Mouse (Mus musculus) left cerebral cortex, adult 6 months (tissue): ENCODE results near the gene Fam206a. TPM values are rescaled to one million over a fixed set of nuclear protein-coding genes. Genes with fewer than 3 reads are reported as not detected.

ENCODE experiments used
- long read RNA-seq, 2 experiments: library from polyadenylated mRNA; unstranded; transcript quantifications; one replicate each; pipeline ENCODE4 v2.0.0; 2019 to 2020
- polyA plus RNA-seq: library from polyadenylated mRNA; unstranded; fragments of <200 nt; fragmentation: Nextera tagmentation; gene quantifications from 2 replicates; pipeline ENCODE4 v1.2.3, GENCODE M21; 2021

Gene Fam206a
- polyA plus RNA-seq, result 7.2 and 9.1 TPM in 2 replicates
- long read RNA-seq, experiment 1, full-length matches to known transcripts, result 15 of 26 reads
- long read RNA-seq, experiment 1, partial matches to known transcripts, result 3 of 26 reads
- long read RNA-seq, experiment 1, other reads (novel, unspliced or antisense), result 8 of 26 reads
- long read RNA-seq, experiment 2, full-length matches to known transcripts, result 3 of 8 reads
- long read RNA-seq, experiment 2, partial matches to known transcripts, result 0 of 8 reads
- long read RNA-seq, experiment 2, other reads (novel, unspliced or antisense), result 5 of 8 reads

GRCm38 (mm10) chr4:56801907-56802668 lies at the start of gene Fam206a, which contains the start of gene Elp1:
Gene Fam206a, plus strand, starts transcription at chr4:56802345.
Gene Elp1, minus strand, starts transcription at chr4:56802331.

Other genes with a start within 250 kb of the Fam206a start
- gene Gm26657, start 62.3 kb upstream of the Fam206a start, polyA plus RNA-seq, result not detected in 2 replicates
- not detected in 2 replicates for gene Actl7b, start 60.9 kb upstream of the Fam206a start, polyA plus RNA-seq
- not detected in 2 replicates for gene Actl7a, start 58.9 kb upstream of the Fam206a start, polyA plus RNA-seq
- gene Elp1, start within 50 bp of the Fam206a start, polyA plus RNA-seq, result 16.5 and 16.7 TPM in 2 replicates
- 3.3 and 3.9 TPM in 2 replicates for gene Ctnnal1, start 62.8 kb downstream of the Fam206a start, polyA plus RNA-seq
- gene Tmem245, start 145.1 kb downstream of the Fam206a start, polyA plus RNA-seq, result 3.3 and 7.9 TPM in 2 replicates
- gene Frrs1l, start 188.0 kb downstream of the Fam206a start, polyA plus RNA-seq, result 27.0 and 37.6 TPM in 2 replicates